Comparison of ENCODE assay signal across 7 mouse cellular contexts in the genomic region with DNA sequence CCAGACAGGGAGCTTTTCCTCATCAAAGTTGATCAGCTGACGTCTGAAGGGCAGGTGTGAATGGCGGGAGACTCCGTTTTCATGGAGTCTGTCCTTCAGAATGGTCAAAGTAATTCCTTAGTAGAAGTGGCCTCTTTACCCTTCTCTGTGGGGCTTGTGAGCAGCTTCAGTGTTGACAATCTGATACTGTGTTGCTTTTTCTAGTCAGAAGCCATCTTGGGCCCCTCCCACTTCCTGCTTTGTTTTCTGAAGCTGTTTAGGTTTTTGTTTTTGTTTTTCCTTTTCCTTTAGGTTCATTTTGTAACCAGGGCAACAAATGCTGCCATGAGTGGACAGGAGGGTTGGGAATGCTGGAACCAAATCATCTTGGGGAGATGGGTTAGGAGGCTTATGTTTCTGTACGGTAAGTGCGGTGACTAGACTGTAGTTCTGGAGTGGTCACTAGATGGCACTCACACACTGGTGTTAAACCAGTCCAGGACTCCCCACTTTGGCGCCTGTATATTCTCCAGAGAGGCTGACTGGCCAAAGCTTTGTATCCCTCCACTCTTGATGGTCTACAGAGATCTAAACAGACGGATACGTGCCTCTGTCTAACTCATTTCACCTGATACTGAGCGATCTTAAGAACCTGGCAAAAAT. TPM values are rescaled to one million over a fixed set of nuclear protein-coding genes. Genes with fewer than 3 reads are reported as not detected.
A peak's percentile ranks its signal among the peaks of the same experiment; 100 is the strongest.
DNase-seq lines count a peak whose midpoint lies in the region; ATAC-seq lines count a peak whose summit lies in the region.

No protein-coding gene starts in this region.

- intact Hi-C loops in gastrocnemius, postnatal 14 days (cut with DNase I; ENCODE audit: low total_unique reads): loop anchor here (5.0 kb wide), 1 partner anchor 654 kb away; no protein-coding TSS in a partner anchor
- intact Hi-C loops in left cerebral cortex, postnatal 10 days (cut with DNase I): loop anchor here (10.0 kb wide), 2 partner anchors 421 to 1021 kb away; no protein-coding TSS in a partner anchor

- no peak overlapping the region for H3K9ac ChIP-seq in intestine, embryonic 14.5 days (ENCODE audit: low read length)

- no peaks in the 10 kb centered on the region for H3K36me3 ChIP-seq in intestine, embryonic 14.5 days (ENCODE audit: control insufficient read depth, insufficient read depth, low read length)

- H3K4me2 ChIP-seq in intestine, embryonic 14.5 days (ENCODE audit: low read length): peak overlapping the region; percentile 33; the same call in 1 of the 2 replicates

- ATAC-seq in intestine, embryonic 14.5 days (replicated peaks; ENCODE audit: low FRiP score, low TSS enrichment, low read depth): peak; percentile 73; the same call in 1 of the 2 replicates
- peak; percentile 91 for ATAC-seq in megakaryocyte progenitor cell, adult 5-6 weeks (replicated peaks; ENCODE audit: poor library complexity)

- H3K4me1 ChIP-seq in intestine, embryonic 14.5 days (replicated peaks; ENCODE audit: control insufficient read depth, insufficient read depth, low read length): no peaks in the 10 kb centered on the region

- peaks cover 41% of the 10 kb centered on the region for H3K27me3 ChIP-seq in intestine, embryonic 14.5 days (replicated peaks; ENCODE audit: control insufficient read depth, insufficient read depth, low read length)

- peak; percentile 73 to 92 for DNase-seq in adrenal gland, adult (ENCODE audit: inconsistent age in 2 of 2, low spot score in 1 of 2)
- peak; percentile 96 for DNase-seq in embryo, embryonic 10.5 days (ENCODE audit: low spot score)
- peak; percentile 62 for DNase-seq in gastrocnemius, postnatal 14 days
- peak; percentile 86 for DNase-seq in intestine, embryonic 14.5 days (ENCODE audit: low spot score)
- DNase-seq in left cerebral cortex, postnatal 10 days (ENCODE audit: extremely low spot score in 1 of 2, low spot score in 2 of 2): peak; percentile 83 to 84
- peak; percentile 74 for DNase-seq in right cerebral cortex, postnatal 25 days

- H3K27ac ChIP-seq in intestine, embryonic 14.5 days (ENCODE audit: low read depth): no peak overlapping the region

- H3K9me3 ChIP-seq in intestine, embryonic 14.5 days (ENCODE audit: control insufficient read depth, low read length): no peaks in the 10 kb centered on the region

- H3K4me3 ChIP-seq in intestine, embryonic 14.5 days (ENCODE audit: low read depth, low read length): peak overlapping the region; percentile 10; the same call in 1 of the 2 replicates

- 23% methylated on average over 9 of the region's 9 CpGs for WGBS in intestine, embryonic 14.5 days

RNA-seq across cellular contexts. Expression of a gene that starts 42.1 kb away (rescaled TPM):
- total RNA-seq in gastrocnemius, postnatal 14 days (2021): 10 to 100 TPM; 68.1 to 80.2 TPM
- polyA plus RNA-seq in intestine, embryonic 14.5 days (2014; fragmentation: Nextera tagmentation; extraction: Ambion mirVana): 31.5 and 31.8 TPM in 2 replicates
- 10 to 100 TPM; 19.4 to 20.9 TPM for total RNA-seq in left cerebral cortex, postnatal 10 days (2021)
- total RNA-seq in megakaryocyte progenitor cell, adult 5-6 weeks (2015): 30.4 and 31.5 TPM in 2 replicates
- total RNA-seq in megakaryocyte progenitor cell, adult 5-6 weeks (2017): 6.8 and 8.5 TPM in 2 replicates
